Mouse (Mus musculus) cerebellum, adult 2 months (tissue): ENCODE results near the gene Tmed4.

Experiments
- CTCF ChIP-seq: fragments of 200-500 bp; IDR thresholded peaks from 2 replicates; pipeline ENCODE4 v1.5.1; 2011; ENCODE audit warnings: low read depth, mild to moderate bottlenecking, control low read depth, low read length, moderate library complexity, borderline replicate concordance; ENCODE audit not compliant: insufficient read depth
- POLR2A ChIP-seq: fragments of 200-500 bp; IDR thresholded peaks from 2 replicates; pipeline ENCODE4 v1.6.1; 2011; ENCODE audit warnings: low read length, control low read depth, borderline replicate concordance; ENCODE audit not compliant: insufficient read depth

- TF ChIP-seq POLR2A = no peak
- TF ChIP-seq CTCF = no peak
These were observed 1.8 kb upstream of the Tmed4 start for GRCm38 (mm10) chr11:6276466-6276865.
